Mouse (Mus musculus) G1E (cell line): ENCODE results near the gene Tsku. TPM values are rescaled to one million over a fixed set of nuclear protein-coding genes. Genes with fewer than 3 reads are reported as not detected.

Source experiments
- ATAC-seq: 2 replicates; pipeline ENCODE4 v1.8.0; 2016; ENCODE audit warnings: mild to moderate bottlenecking; ENCODE audit not compliant: insufficient number of reproducible peaks, poor library complexity, low FRiP score, severe bottlenecking; ENCODE audit errors: extremely low read depth
- DNase-seq: peaks from one replicate; pipeline ENCODE4 v3.0.0; 2012; ENCODE audit warnings: low spot score
- H3K27me3 ChIP-seq: 2 replicates; pipeline ENCODE4 v1.6.1; 2012; ENCODE audit warnings: mild to moderate bottlenecking, low read length, inconsistent platforms; ENCODE audit not compliant: insufficient read depth
- H3K36me3 ChIP-seq: replicated peaks from 2 replicates; pipeline ENCODE3; 2012; ENCODE audit warnings: mild to moderate bottlenecking, inconsistent platforms
- H3K4me1 ChIP-seq: 2 replicates; pipeline ENCODE4 v1.6.1; 2012; ENCODE audit warnings: low read depth, low read length, inconsistent platforms, mixed read lengths; ENCODE audit not compliant: insufficient read depth
- H3K4me3 ChIP-seq: 2 replicates; pipeline ENCODE4 v1.5.1; 2012; ENCODE audit warnings: low read depth, mild to moderate bottlenecking, inconsistent platforms, low read length, moderate library complexity, mixed read lengths
- H3K9me3 ChIP-seq: replicated peaks from 2 replicates; pipeline ENCODE4 v1.6.1; 2012; ENCODE audit warnings: inconsistent platforms
- CTCF ChIP-seq: IDR thresholded peaks from 2 replicates; pipeline ENCODE4 v1.5.1; 2012; ENCODE audit warnings: low read depth, low read length, inconsistent platforms, mixed read lengths
- GATA1 ChIP-seq: IDR thresholded peaks from 2 replicates; pipeline ENCODE4 v1.6.1; 2012; ENCODE audit warnings: borderline replicate concordance, low read length, inconsistent platforms, mixed read lengths
- GATA2 ChIP-seq: IDR thresholded peaks from 2 replicates; pipeline ENCODE4 v1.6.1; 2012; ENCODE audit warnings: low read depth, low read length, inconsistent platforms, borderline replicate concordance
- POLR2AphosphoS5 ChIP-seq: IDR thresholded peaks from 2 replicates; pipeline ENCODE4 v1.6.1; 2012; ENCODE audit warnings: low read depth, low read length, inconsistent platforms; ENCODE audit not compliant: insufficient replicate concordance
- TAL1 ChIP-seq: conservative IDR thresholded peaks from 2 replicates; pipeline ENCODE4 v1.6.1; 2012; ENCODE audit warnings: low read depth, low read length, inconsistent platforms, mixed read lengths
- polyA plus RNA-seq: library from polyadenylated mRNA; stranded (reverse); fragments of >175 nt; gene quantifications from 2 replicates; pipeline ENCODE4 v1.2.3, GENCODE M21; 2012
- total RNA-seq, 2 experiments: library from RNA; stranded (forward) in 1 of 2; stranded (reverse) in 1 of 2; fragments of 200-1000 nt in 1 of 2; fragments of >200 nt in 1 of 2; fragmentation: Nextera tagmentation in 1 of 2; gene quantifications; 2 replicates each; pipeline ENCODE4 v1.2.3; 2014 to 2017

Gene Tsku
- total and polyA plus RNA-seq, 3 experiments = not detected

DNA sequence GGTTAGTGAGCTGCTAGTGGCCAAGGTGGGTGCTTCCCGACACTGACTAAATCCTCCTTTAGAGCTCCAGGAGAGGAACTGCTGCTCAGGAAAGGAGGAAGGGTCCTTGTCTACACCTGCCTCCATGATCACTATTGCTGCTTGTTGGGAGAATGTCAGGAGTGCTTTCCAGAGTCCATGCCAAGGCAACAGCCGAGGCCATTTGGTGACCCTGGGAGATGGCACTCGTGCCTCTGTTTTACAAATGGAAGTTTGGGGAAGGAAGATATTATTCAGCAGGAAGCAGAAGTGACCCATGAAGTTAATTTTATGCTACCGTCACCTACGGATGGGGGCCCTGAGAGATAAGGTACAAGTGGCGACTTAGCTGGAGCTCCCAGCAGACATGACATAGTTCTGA lies 21.7 kb upstream of the Tsku start:
- Histone ChIP-seq H3K36me3 (no peaks in the 10 kb centered on the region), H3K27me3 (peaks cover 34% of the 10 kb centered on the region), H3K9me3 (no peaks in the 10 kb centered on the region), H3K4me1 (no peaks in the 10 kb centered on the region), H3K4me3 (no peak overlapping the region)
- no peak for ATAC-seq
- no peak for TF ChIP-seq GATA1
- no peak for TF ChIP-seq GATA2
- no peak for TF ChIP-seq POLR2AphosphoS5
- TF ChIP-seq CTCF = no peak
- no peak for TF ChIP-seq TAL1
- DNase-seq = no peak

DNA sequence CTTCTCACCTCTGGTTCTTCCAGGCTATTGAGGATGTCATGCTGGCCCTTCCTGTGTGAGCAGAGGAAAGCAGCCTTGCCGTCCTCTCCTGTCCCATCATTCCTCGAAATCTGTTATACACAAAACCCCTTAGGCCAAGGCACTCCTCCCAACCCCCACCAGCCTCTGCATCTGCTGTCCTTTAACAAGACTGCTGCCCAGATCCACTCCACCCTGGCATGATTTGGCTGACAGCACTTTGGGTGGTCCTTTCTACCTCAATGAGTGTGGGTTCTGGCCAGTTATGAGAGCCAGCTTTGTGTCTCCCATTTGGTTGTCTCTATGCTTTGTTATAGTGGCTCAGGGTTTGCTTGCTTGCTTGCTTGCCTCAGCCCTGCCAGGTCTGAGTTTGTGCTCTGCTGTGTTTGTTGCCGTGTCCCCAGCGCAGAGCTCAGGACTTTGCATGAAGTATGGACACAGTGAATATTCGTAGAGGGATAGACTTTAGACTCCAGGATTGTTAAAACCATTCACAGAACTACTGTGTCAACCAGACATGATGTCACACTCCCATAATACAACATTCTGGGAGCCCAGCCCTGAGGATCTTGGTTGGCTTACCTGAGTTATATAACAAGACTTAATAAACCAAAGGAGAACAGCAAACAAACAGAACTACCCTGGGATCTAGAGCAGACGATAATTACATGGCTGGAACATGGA lies 19.2 kb upstream of the Tsku start:
- Histone ChIP-seq H3K9me3 (no peaks in the 10 kb centered on the region), H3K4me3 (no peak overlapping the region), H3K27me3 (peaks cover 26% of the 10 kb centered on the region), H3K36me3 (no peaks in the 10 kb centered on the region), H3K4me1 (no peaks in the 10 kb centered on the region)
- DNase-seq = no peak
- no peak for TF ChIP-seq GATA2
- TF ChIP-seq POLR2AphosphoS5 = no peak
- TF ChIP-seq TAL1 = no peak
- no peak for TF ChIP-seq GATA1
- TF ChIP-seq CTCF = no peak
- ATAC-seq = no peak

DNA sequence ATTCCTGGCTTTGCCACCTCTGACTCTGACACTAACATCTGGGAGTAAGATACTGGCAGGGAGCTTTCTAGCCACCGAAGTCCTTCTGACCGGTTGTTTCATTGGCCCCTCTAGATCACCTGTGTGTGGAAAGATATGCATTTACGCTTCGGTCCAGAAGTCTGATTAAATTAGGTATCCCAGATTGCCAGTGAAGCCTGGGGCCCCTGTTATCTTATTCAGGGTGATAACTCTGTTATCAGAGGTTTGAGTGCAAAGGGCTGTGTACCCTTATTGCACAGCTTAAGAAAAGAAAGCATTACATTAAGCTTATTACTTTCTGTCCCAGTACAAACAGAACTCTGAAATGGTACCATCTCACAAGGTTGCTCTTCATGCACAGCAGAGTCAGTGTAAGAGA lies 18.1 kb upstream of the Tsku start:
- TF ChIP-seq GATA2 (no peak), CTCF (no peak), POLR2AphosphoS5 (no peak), TAL1 (no peak), GATA1 (no peak)
- Histone ChIP-seq H3K9me3 (no peaks in the 10 kb centered on the region), H3K36me3 (no peaks in the 10 kb centered on the region), H3K27me3 (peaks cover 26% of the 10 kb centered on the region), H3K4me3 (no peak overlapping the region), H3K4me1 (no peaks in the 10 kb centered on the region)
- ATAC-seq (no peak), DNase-seq (no peak)

DNA sequence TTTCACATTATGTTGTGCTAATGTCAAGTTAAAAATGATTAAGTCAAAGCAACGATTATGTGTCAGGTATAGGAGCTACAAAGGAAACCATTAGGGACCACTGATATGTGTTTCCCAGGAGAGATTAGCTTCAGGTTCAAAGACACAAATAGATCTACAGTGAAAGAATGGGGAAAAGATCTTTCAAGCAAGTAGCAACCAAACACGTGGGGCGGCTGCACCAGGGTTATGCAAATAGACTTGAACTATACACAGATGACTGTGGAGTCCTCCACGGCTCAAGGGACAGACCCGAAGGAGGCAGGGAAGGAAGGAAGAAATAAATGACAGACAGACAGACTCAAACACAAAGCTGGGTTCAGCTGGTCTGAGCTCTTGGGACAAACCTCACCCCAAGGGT lies 16.1 kb upstream of the Tsku start:
- no peaks in the 10 kb centered on the region for H3K4me1 ChIP-seq
- H3K36me3 ChIP-seq = no peaks in the 10 kb centered on the region
- TF ChIP-seq TAL1 = no peak
- no peak for TF ChIP-seq GATA1
- no peak for TF ChIP-seq POLR2AphosphoS5
- no peak for TF ChIP-seq CTCF
- TF ChIP-seq GATA2 = no peak
- H3K4me3 ChIP-seq = no peak overlapping the region
- no peak for DNase-seq
- peaks cover 23% of the 10 kb centered on the region for H3K27me3 ChIP-seq
- no peak for ATAC-seq
- no peaks in the 10 kb centered on the region for H3K9me3 ChIP-seq

DNA sequence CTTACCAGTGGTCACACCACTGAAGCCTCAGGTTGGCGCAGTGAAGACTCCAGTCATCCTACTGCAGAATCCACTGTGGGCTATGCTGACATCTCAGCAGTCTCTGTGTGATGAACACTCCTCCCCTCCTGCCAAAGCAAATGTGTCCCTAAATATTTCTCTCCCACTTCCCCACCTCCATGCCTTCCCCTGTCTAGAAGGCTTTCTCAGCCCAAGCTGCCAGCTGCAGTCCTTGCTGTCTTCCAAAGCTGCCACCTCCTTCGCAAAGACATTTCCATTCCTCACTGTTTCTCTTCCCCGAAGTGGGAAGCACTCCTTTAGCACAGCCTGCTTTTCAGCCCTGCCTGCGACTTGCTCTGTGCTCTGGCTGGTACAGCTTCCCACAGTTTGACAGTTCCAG lies 10.0 kb upstream of the Tsku start:
- no peak for DNase-seq
- Histone ChIP-seq H3K4me3 (no peak overlapping the region), H3K27me3 (peaks cover 15% of the 10 kb centered on the region; the same call in 1 of the 2 replicates), H3K9me3 (no peaks in the 10 kb centered on the region), H3K4me1 (no peaks in the 10 kb centered on the region), H3K36me3 (no peaks in the 10 kb centered on the region)
- no peak for ATAC-seq
- TF ChIP-seq POLR2AphosphoS5 (no peak), GATA2 (no peak), TAL1 (no peak), GATA1 (no peak), CTCF (no peak)

DNA sequence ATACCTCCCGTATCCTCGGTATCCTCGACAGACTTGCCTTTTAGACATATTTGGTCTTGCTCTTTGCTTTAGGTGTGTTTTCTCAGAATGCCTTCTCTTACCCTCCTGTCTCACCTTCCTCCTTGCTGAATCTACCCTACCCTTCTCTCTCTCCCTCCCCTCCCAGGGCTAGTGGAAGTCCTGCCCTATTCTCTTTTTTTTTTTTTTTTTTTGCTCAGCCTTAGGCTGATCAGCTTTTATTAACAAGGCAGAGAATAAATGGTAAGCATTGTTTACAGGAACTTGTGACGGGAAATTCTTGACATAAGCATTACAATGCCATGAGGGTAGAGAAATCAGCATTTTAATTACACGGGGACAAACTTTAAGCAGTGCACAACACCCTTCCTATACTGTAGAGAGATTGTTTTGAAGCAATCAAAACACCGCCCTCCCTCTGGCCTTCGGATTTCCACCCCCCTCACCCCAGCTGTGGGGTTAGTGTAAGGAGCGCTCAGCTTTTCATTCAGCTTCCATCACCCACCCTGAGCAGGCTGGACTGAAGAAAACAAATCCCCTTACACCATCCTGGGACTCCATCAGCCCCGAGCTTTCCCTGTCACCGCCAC lies 8.7 kb upstream of the Tsku start:
- no peak for ATAC-seq
- Histone ChIP-seq H3K9me3 (no peaks in the 10 kb centered on the region), H3K36me3 (no peaks in the 10 kb centered on the region), H3K27me3 (peaks cover 17% of the 10 kb centered on the region), H3K4me1 (no peaks in the 10 kb centered on the region), H3K4me3 (no peak overlapping the region)
- no peak for DNase-seq
- TF ChIP-seq CTCF (no peak), TAL1 (no peak), GATA1 (no peak), POLR2AphosphoS5 (no peak)
